Mouse (Mus musculus): Measurements from ENCODE around the gene Olfr123.

Olfr123 gene

GRCm38 (mm10) chr17:37793229-37793628 is at the start of gene Olfr123:
Gene Olfr123, plus strand, starts transcription at chr17:37793529.
- no peak for DNase-seq (ENCODE audit: extremely low spot score, low read depth, low spot score)

DNA sequence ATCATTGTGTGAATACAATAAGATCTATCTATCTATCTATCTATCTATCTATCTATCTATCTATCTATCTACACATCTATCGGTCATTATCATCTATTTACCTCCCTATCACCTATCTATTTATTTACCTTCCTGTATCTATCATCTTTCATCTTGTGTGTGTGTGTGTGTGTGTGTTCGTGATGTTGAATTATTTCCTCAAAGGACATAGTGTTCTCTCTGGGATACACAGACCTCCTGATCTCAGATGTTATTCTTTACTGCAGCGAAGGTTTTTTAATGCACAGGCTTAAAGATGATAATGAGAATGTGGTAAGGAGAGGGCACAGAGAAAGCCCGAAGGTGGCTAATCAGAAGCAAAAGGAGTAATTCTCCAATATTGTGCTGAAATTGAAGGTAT is 25.0 kb upstream of the Olfr123 start, which contains the start of gene Olfr122:
Olfr122 (plus strand) TSS at position 301 of the 400 bp plus-strand sequence.
- no peak for DNase-seq (ENCODE audit: extremely low spot score, low read depth, low spot score)

- DNase-seq (ENCODE audit: extremely low spot score, low read depth, low spot score): no peak
Measured at GRCm38 (mm10) chr17:37799588-37799987, 6.3 kb downstream of the Olfr123 start, which contains the start of gene Olfr124. Gene Olfr124, plus strand, starts transcription at chr17:37799888.

- DNase-seq (ENCODE audit: extremely low spot score, low read depth, low spot score): no peak
Measured at GRCm38 (mm10) chr17:37832649-37833048, 39.3 kb downstream of the Olfr123 start, which contains the start of gene Olfr125. Gene Olfr125, plus strand, starts transcription at chr17:37832949.

DNA sequence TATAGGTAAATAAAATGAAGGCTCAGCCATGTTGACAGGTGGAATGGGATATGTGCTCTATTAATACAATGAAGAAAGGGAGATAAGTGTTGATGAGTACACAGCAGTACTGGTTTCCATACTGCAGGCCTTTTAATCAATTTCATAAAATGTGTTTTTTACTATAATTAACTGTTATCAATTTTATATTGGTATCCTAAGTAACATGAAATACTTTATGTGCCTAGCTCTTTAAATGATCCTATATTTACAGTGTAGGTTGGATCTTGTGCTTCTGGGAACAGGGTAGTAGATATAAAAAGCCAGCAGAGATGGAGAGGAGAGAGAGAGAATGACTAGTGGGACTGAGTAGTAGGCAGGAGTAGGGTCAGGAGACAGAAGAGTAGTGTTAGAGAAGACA is 53.9 kb downstream of the Olfr123 start, which contains the start of gene Olfr126:
Olfr126 (plus strand) TSS at position 301 of the 400 bp plus-strand sequence.
- no peak for DNase-seq (ENCODE audit: extremely low spot score, low read depth, low spot score)
